26 mouse cellular contexts compared by ENCODE assay signal in genomic region chr7:127666066-127666654, GRCm38 (mm10). TPM values are rescaled to one million over a fixed set of nuclear protein-coding genes. Genes with fewer than 3 reads are reported as not detected.
DNase-seq lines count a peak whose midpoint lies in the region; ATAC-seq and TF ChIP-seq lines count a peak whose summit lies in the region.
"Had no signal": no experiment of that assay in that cellular context is flagged by ENCODE, and none has a peak within 500 bp of the region (broad histone marks: within the 10 kb centered on the region; RNA-seq: fewer than 3 reads in every experiment).

No protein-coding gene starts in this region.

- DNase-seq in kidney, adult 11 months = peak; percentile 79
- no peak for DNase-seq in kidney, postnatal 10 days
- peak; percentile 77 for DNase-seq in liver, adult 2 months (ENCODE audit: extremely low read depth, low read depth, low spot score)
- no peak for DNase-seq in kidney, postnatal 0 days (ENCODE audit: low spot score)
- no peak for DNase-seq in cerebellum, adult 8-10 months
- DNase-seq: adrenal gland, postnatal 25 days; cerebellum, adult 11-12 months; cerebellum, postnatal 10 days; gastrocnemius, postnatal 14 days; heart, postnatal 14 days; left cerebral cortex, postnatal 4 days; lung, embryonic 14.5 days; lung, postnatal 14 days; right cerebral cortex, adult 18-20 months; spleen, adult 18-20 months; thymus, postnatal 14 days had no signal

- H3K4me3 ChIP-seq in liver, adult 2 months (ENCODE audit: insufficient read depth, low read depth, low read length) = no peak overlapping the region
- H3K4me3 ChIP-seq in liver, embryonic 12.5 days = no peak overlapping the region
- no peak overlapping the region for H3K4me3 ChIP-seq in kidney, postnatal 0 days (replicated peaks; ENCODE audit: low read depth, low read length)
- no peak overlapping the region for H3K4me3 ChIP-seq in forebrain, embryonic 16.5 days (replicated peaks; ENCODE audit: low read length)
- H3K4me3 ChIP-seq: embryonic facial prominence, embryonic 15.5 days; forebrain, embryonic 12.5 days; hindbrain, embryonic 10.5 days; hindbrain, embryonic 15.5 days; limb, embryonic 15.5 days; liver, embryonic 15.5 days had no signal

- WGBS in liver, adult 2 months = 51% methylated on average over 6 of the region's 6 CpGs
- WGBS in liver, embryonic 12.5 days (ENCODE audit: insufficient replicate concordance) = 71% methylated on average over 6 of the region's 6 CpGs
- 94% methylated on average over 6 of the region's 6 CpGs for WGBS in kidney, postnatal 0 days
- 94% methylated on average over 6 of the region's 6 CpGs for WGBS in forebrain, embryonic 16.5 days

- TF ChIP-seq POLR2A in liver, adult 2 months (IDR thresholded peaks at IDR 0.05; ENCODE audit: extremely low read depth, insufficient read depth, low read length) = no peak

- H3K27ac ChIP-seq in liver, adult 2 months (replicated peaks; ENCODE audit: insufficient read depth, low read depth, low read length) = no peak overlapping the region
- no peak overlapping the region for H3K27ac ChIP-seq in liver, embryonic 12.5 days
- no peak overlapping the region for H3K27ac ChIP-seq in kidney, postnatal 0 days
- H3K27ac ChIP-seq in forebrain, embryonic 16.5 days (ENCODE audit: low read length) = no peak overlapping the region
- H3K27ac ChIP-seq: embryonic facial prominence, embryonic 15.5 days; forebrain, embryonic 12.5 days; hindbrain, embryonic 10.5 days; hindbrain, embryonic 15.5 days; limb, embryonic 15.5 days; liver, embryonic 15.5 days had no signal

- no peaks in the 10 kb centered on the region for H3K36me3 ChIP-seq in liver, adult 2 months (ENCODE audit: control insufficient read depth, insufficient read depth, low read length)
- H3K36me3 ChIP-seq in liver, embryonic 12.5 days = no peaks in the 10 kb centered on the region
- no peaks in the 10 kb centered on the region for H3K36me3 ChIP-seq in kidney, postnatal 0 days (ENCODE audit: insufficient read depth, low read length)
- H3K36me3 ChIP-seq in forebrain, embryonic 16.5 days (ENCODE audit: control insufficient read depth, insufficient read depth) = peaks cover 3% of the 10 kb centered on the region; the same call in 1 of the 2 replicates
- H3K36me3 ChIP-seq: liver, embryonic 15.5 days had no signal

- H3K9ac ChIP-seq in liver, adult 2 months (ENCODE audit: low read depth, low read length) = no peak overlapping the region
- H3K9ac ChIP-seq in liver, embryonic 12.5 days = no peak overlapping the region
- H3K9ac ChIP-seq in kidney, postnatal 0 days (ENCODE audit: low read depth, low read length) = no peak overlapping the region
- no peak overlapping the region for H3K9ac ChIP-seq in forebrain, embryonic 16.5 days (replicated peaks; ENCODE audit: low read depth, low read length)
- H3K9ac ChIP-seq: embryonic facial prominence, embryonic 15.5 days; forebrain, embryonic 12.5 days; hindbrain, embryonic 15.5 days; limb, embryonic 15.5 days; liver, embryonic 15.5 days; lung, embryonic 14.5 days had no signal

- no peak overlapping the region for H3K4me2 ChIP-seq in liver, embryonic 12.5 days
- no peak overlapping the region for H3K4me2 ChIP-seq in kidney, postnatal 0 days (ENCODE audit: low read length)
- no peak overlapping the region for H3K4me2 ChIP-seq in forebrain, embryonic 16.5 days (ENCODE audit: low read length)
- H3K4me2 ChIP-seq: embryonic facial prominence, embryonic 15.5 days; forebrain, embryonic 12.5 days; hindbrain, embryonic 15.5 days; limb, embryonic 15.5 days; liver, embryonic 15.5 days; lung, embryonic 14.5 days had no signal

- ATAC-seq in liver, embryonic 12.5 days = no peak
- ATAC-seq in kidney, postnatal 0 days (replicated peaks; ENCODE audit: low FRiP score, low read depth) = 0 out of 2 replicates have a peak, but pooled peaks have one; percentile 40
- no peak for ATAC-seq in forebrain, embryonic 16.5 days
- ATAC-seq: midbrain, embryonic 16.5 days had no signal

- H3K79me2 ChIP-seq in liver, adult 2 months (ENCODE audit: control insufficient read depth, insufficient read depth, low read length) = no peaks in the 10 kb centered on the region

- no peaks in the 10 kb centered on the region for H3K9me3 ChIP-seq in liver, embryonic 12.5 days (replicated peaks)
- H3K9me3 ChIP-seq in kidney, postnatal 0 days (replicated peaks; ENCODE audit: low read length) = no peaks in the 10 kb centered on the region
- no peaks in the 10 kb centered on the region for H3K9me3 ChIP-seq in forebrain, embryonic 16.5 days (ENCODE audit: control insufficient read depth, low read length)
- H3K9me3 ChIP-seq: embryonic facial prominence, embryonic 15.5 days; forebrain, embryonic 12.5 days; hindbrain, embryonic 10.5 days; hindbrain, embryonic 15.5 days; limb, embryonic 15.5 days; liver, embryonic 15.5 days had no signal

- no peak for TF ChIP-seq CTCF in liver, adult 2 months (IDR thresholded peaks at IDR 0.05; ENCODE audit: low read depth, low read length)
- no peak for TF ChIP-seq CTCF in kidney, postnatal 0 days (IDR thresholded peaks at IDR 0.05; ENCODE audit: low read depth)

- H3K4me1 ChIP-seq in liver, adult 2 months (ENCODE audit: control insufficient read depth, insufficient read depth, low read length) = peaks cover 13% of the 10 kb centered on the region
- H3K4me1 ChIP-seq in liver, embryonic 12.5 days = peaks cover 11% of the 10 kb centered on the region
- no peaks in the 10 kb centered on the region; the same call in 1 of the 2 replicates for H3K4me1 ChIP-seq in kidney, postnatal 0 days (replicated peaks; ENCODE audit: insufficient read depth, low read length)
- no peaks in the 10 kb centered on the region for H3K4me1 ChIP-seq in forebrain, embryonic 16.5 days (replicated peaks; ENCODE audit: control insufficient read depth, insufficient read depth, low read length)
- H3K4me1 ChIP-seq: embryonic facial prominence, embryonic 15.5 days; forebrain, embryonic 12.5 days; hindbrain, embryonic 10.5 days; hindbrain, embryonic 15.5 days; limb, embryonic 15.5 days had no signal

- no peaks in the 10 kb centered on the region for H3K27me3 ChIP-seq in liver, adult 2 months (ENCODE audit: control insufficient read depth, insufficient read depth, low read length)
- H3K27me3 ChIP-seq in liver, embryonic 12.5 days (replicated peaks) = no peaks in the 10 kb centered on the region
- no peaks in the 10 kb centered on the region for H3K27me3 ChIP-seq in kidney, postnatal 0 days (ENCODE audit: insufficient read depth, low read length)
- no peaks in the 10 kb centered on the region for H3K27me3 ChIP-seq in forebrain, embryonic 16.5 days (replicated peaks; ENCODE audit: control insufficient read depth, insufficient read depth, low read length)
- H3K27me3 ChIP-seq: embryonic facial prominence, embryonic 15.5 days; forebrain, embryonic 12.5 days; hindbrain, embryonic 15.5 days; limb, embryonic 15.5 days; liver, embryonic 15.5 days had no signal

RNA-seq across cellular contexts. Expression of gene Bcl7c, which starts 42.6 kb away (rescaled TPM):
- total RNA-seq in liver, adult 2 months (2014; rRNA removed) = 7.3 and 7.6 TPM in 2 replicates
- polyA plus RNA-seq in liver, adult 2 months (2012; rRNA removed) = 20.0 and 23.2 TPM in 2 replicates
- 40.6 and 43.6 TPM in 2 replicates for polyA plus RNA-seq in liver, embryonic 12.5 days (2016; fragmentation: Nextera tagmentation; extraction: Ambion mirVana)
- polyA plus RNA-seq in kidney, postnatal 0 days (2015; fragmentation: Nextera tagmentation; extraction: Ambion mirVana) = 56.1 and 70.9 TPM in 2 replicates
- 30.6 and 33.8 TPM in 2 replicates for polyA plus RNA-seq in forebrain, embryonic 16.5 days (2015; fragmentation: Nextera tagmentation; extraction: Ambion mirVana)

RNA-seq across cellular contexts. Expression of gene Ctf1, which starts 46.4 kb away (rescaled TPM):
- 2.7 and 4.4 TPM in 2 replicates for total RNA-seq in liver, adult 2 months (2014; rRNA removed)
- 10.5 and 15.9 TPM in 2 replicates for polyA plus RNA-seq in liver, adult 2 months (2012; rRNA removed)
- polyA plus RNA-seq in liver, embryonic 12.5 days (2016; fragmentation: Nextera tagmentation; extraction: Ambion mirVana) = 3.6 and 4.6 TPM in 2 replicates
- polyA plus RNA-seq in kidney, postnatal 0 days (2015; fragmentation: Nextera tagmentation; extraction: Ambion mirVana) = 14.5 and 15.9 TPM in 2 replicates
- 3.5 and 4.5 TPM in 2 replicates for polyA plus RNA-seq in forebrain, embryonic 16.5 days (2015; fragmentation: Nextera tagmentation; extraction: Ambion mirVana)
- total RNA-seq: neutrophil, adult 5-6 weeks had no signal

RNA-seq across cellular contexts. Expression of gene Zfp629, which starts 50.6 kb away (rescaled TPM):
- 5.0 and 7.0 TPM in 2 replicates for total RNA-seq in liver, adult 2 months (2014; rRNA removed)
- 4.8 and 5.8 TPM in 2 replicates for polyA plus RNA-seq in liver, adult 2 months (2012; rRNA removed)
- polyA plus RNA-seq in liver, embryonic 12.5 days (2016; fragmentation: Nextera tagmentation; extraction: Ambion mirVana) = 3.3 and 3.8 TPM in 2 replicates
- 12.5 and 12.9 TPM in 2 replicates for polyA plus RNA-seq in kidney, postnatal 0 days (2015; fragmentation: Nextera tagmentation; extraction: Ambion mirVana)
- polyA plus RNA-seq in forebrain, embryonic 16.5 days (2015; fragmentation: Nextera tagmentation; extraction: Ambion mirVana) = 19.4 and 20.4 TPM in 2 replicates

Comparison
In these comparisons a context has a peak if more than half of its experiments do, and no peak if none do; other contexts are left out.
1. DNase-seq: peak in kidney, adult 11 months (single experiment) and liver, adult 2 months (single experiment); none in kidney, postnatal 10 days (single experiment), kidney, postnatal 0 days (single experiment) and cerebellum, adult 8-10 months (single experiment).